Comparison of ENCODE assay signal across 19 mouse cellular contexts in the genomic region with DNA sequence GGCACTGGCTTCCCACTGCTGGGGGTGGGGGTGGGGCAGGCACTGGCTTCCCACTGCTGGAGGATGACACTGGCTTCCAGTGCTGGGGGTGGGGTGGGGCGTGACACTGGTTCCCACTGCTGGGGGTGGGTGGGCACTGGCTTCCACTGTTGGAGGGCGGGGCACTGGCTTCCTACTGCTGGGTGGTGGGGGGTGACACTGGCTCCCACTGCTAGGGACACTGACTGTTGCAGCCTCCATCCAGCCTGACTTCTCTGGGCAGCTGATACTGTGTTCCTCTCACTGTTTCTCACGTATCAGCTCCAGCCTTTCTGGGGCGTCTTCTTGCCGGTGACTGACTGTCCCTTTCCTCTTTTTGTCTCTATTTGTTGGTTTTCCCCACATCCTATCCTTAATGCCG. TPM values are rescaled to one million over a fixed set of nuclear protein-coding genes. Genes with fewer than 3 reads are reported as not detected.
DNase-seq lines count a peak whose midpoint lies in the region; ATAC-seq and TF ChIP-seq lines count a peak whose summit lies in the region.
"Had no signal": no experiment of that assay in that cellular context is flagged by ENCODE, and none has a peak within 500 bp of the region (broad histone marks: within the 10 kb centered on the region; RNA-seq: fewer than 3 reads in every experiment).

No protein-coding gene starts in this region.

- no peak overlapping the region for H3K9ac ChIP-seq in hindbrain, embryonic 12.5 days
- H3K9ac ChIP-seq in ES-Bruce4 (ENCODE audit: low read depth, poor library complexity, severe bottlenecking) = no peak overlapping the region
- no peak overlapping the region for H3K9ac ChIP-seq in liver, embryonic 11.5 days (ENCODE audit: low read depth, low read length)
- H3K9ac ChIP-seq: liver, embryonic 15.5 days had no signal

- no peak for TF ChIP-seq EP300 in ES-Bruce4 (IDR thresholded peaks at IDR 0.05; ENCODE audit: insufficient read depth, low read depth, low read length)

- no peak overlapping the region for H3K4me3 ChIP-seq in hindbrain, embryonic 10.5 days
- no peak overlapping the region for H3K4me3 ChIP-seq in hindbrain, embryonic 12.5 days
- H3K4me3 ChIP-seq in ES-Bruce4 (ENCODE audit: low read depth, low read length) = no peak overlapping the region
- H3K4me3 ChIP-seq in liver, embryonic 11.5 days (ENCODE audit: low read depth, low read length) = no peak overlapping the region
- no peak overlapping the region for H3K4me3 ChIP-seq in kidney, adult 2 months (ENCODE audit: insufficient read depth, low read depth, low read length)
- H3K4me3 ChIP-seq: left cerebral cortex, adult 2 months; limb, embryonic 10.5 days; liver, embryonic 15.5 days had no signal

- peaks cover 6% of the 10 kb centered on the region; the same call in 1 of the 2 replicates for H3K9me3 ChIP-seq in hindbrain, embryonic 10.5 days
- H3K9me3 ChIP-seq in hindbrain, embryonic 12.5 days (replicated peaks) = peaks cover 6% of the 10 kb centered on the region; the same call in 1 of the 2 replicates
- peaks cover 2% of the 10 kb centered on the region; the same call in 1 of the 2 replicates for H3K9me3 ChIP-seq in ES-Bruce4 (replicated peaks; ENCODE audit: control insufficient read depth, insufficient read depth, low read length, poor library complexity, severe bottlenecking)
- H3K9me3 ChIP-seq in liver, embryonic 11.5 days (ENCODE audit: control insufficient read depth, low read length) = no peaks in the 10 kb centered on the region
- H3K9me3 ChIP-seq: limb, embryonic 10.5 days; liver, embryonic 15.5 days had no signal

- H3K27ac ChIP-seq in hindbrain, embryonic 10.5 days = 0 out of 2 replicates have a peak overlapping the region, but pooled peaks have one; percentile 12
- no peak overlapping the region for H3K27ac ChIP-seq in hindbrain, embryonic 12.5 days
- H3K27ac ChIP-seq in ES-Bruce4 (ENCODE audit: insufficient read depth, low read length) = peak overlapping the region; percentile 39; the same call in 1 of the 2 replicates
- no peak overlapping the region for H3K27ac ChIP-seq in liver, embryonic 11.5 days (ENCODE audit: low read depth, low read length)
- H3K27ac ChIP-seq in kidney, adult 2 months (ENCODE audit: insufficient read depth, low read depth, low read length) = no peak overlapping the region
- H3K27ac ChIP-seq: left cerebral cortex, adult 2 months; limb, embryonic 10.5 days; liver, embryonic 15.5 days; stomach, postnatal 0 days had no signal

- H3K27me3 ChIP-seq in hindbrain, embryonic 10.5 days (ENCODE audit: insufficient read depth, poor library complexity, severe bottlenecking) = no peaks in the 10 kb centered on the region
- H3K27me3 ChIP-seq in hindbrain, embryonic 12.5 days = no peaks in the 10 kb centered on the region
- no peaks in the 10 kb centered on the region for H3K27me3 ChIP-seq in ES-Bruce4 (ENCODE audit: control insufficient read depth, insufficient read depth, low read length, poor library complexity, severe bottlenecking)
- H3K27me3 ChIP-seq in liver, embryonic 11.5 days (replicated peaks; ENCODE audit: control insufficient read depth, insufficient read depth, low read length) = no peaks in the 10 kb centered on the region
- H3K27me3 ChIP-seq in kidney, adult 2 months (replicated peaks; ENCODE audit: control insufficient read depth, insufficient read depth, low read length) = no peaks in the 10 kb centered on the region
- H3K27me3 ChIP-seq: liver, embryonic 15.5 days; Patski had no signal

- H3K4me2 ChIP-seq in hindbrain, embryonic 12.5 days (replicated peaks) = no peak overlapping the region
- no peak overlapping the region for H3K4me2 ChIP-seq in liver, embryonic 11.5 days
- H3K4me2 ChIP-seq: liver, embryonic 15.5 days had no signal

- TF ChIP-seq CTCF in ES-Bruce4 (IDR thresholded peaks at IDR 0.05; ENCODE audit: low read depth, low read length) = no peak
- TF ChIP-seq CTCF in kidney, adult 2 months (conservative IDR thresholded peaks at IDR 0.05; ENCODE audit: insufficient read depth, insufficient read length, low read depth, low read length) = no peak

- H3K4me1 ChIP-seq in hindbrain, embryonic 10.5 days (replicated peaks) = peaks cover 50% of the 10 kb centered on the region
- peaks cover 32% of the 10 kb centered on the region for H3K4me1 ChIP-seq in hindbrain, embryonic 12.5 days
- peaks cover 13% of the 10 kb centered on the region for H3K4me1 ChIP-seq in ES-Bruce4 (ENCODE audit: control insufficient read depth, insufficient read depth, low read length)
- no peaks in the 10 kb centered on the region; the same call in 1 of the 2 replicates for H3K4me1 ChIP-seq in liver, embryonic 11.5 days (replicated peaks; ENCODE audit: control insufficient read depth, insufficient read depth, low read length)
- H3K4me1 ChIP-seq in kidney, adult 2 months (ENCODE audit: control insufficient read depth, insufficient read depth, low read length) = peaks cover 10% of the 10 kb centered on the region; the same call in 1 of the 2 replicates

- intact Hi-C loops in left cerebral cortex, postnatal 14 days (cut with DNase I) = no loop called here

- no peak for TF ChIP-seq POLR2A in ES-Bruce4 (IDR thresholded peaks at IDR 0.05; ENCODE audit: insufficient read depth, low read length)
- TF ChIP-seq POLR2A in kidney, adult 2 months (IDR thresholded peaks at IDR 0.05; ENCODE audit: low read depth, low read length) = no peak

- WGBS in hindbrain, embryonic 10.5 days = 82% methylated on average over 6 of the region's 6 CpGs
- WGBS in hindbrain, embryonic 12.5 days = 82% methylated on average over 6 of the region's 6 CpGs
- WGBS in liver, embryonic 11.5 days = 82% methylated on average over 6 of the region's 6 CpGs
- WGBS in kidney, adult 2 months = 97% methylated on average over 6 of the region's 6 CpGs

- ATAC-seq in hindbrain, embryonic 12.5 days (ENCODE audit: low FRiP score) = no peak
- ATAC-seq in liver, embryonic 11.5 days (replicated peaks; ENCODE audit: low FRiP score) = 0 out of 2 replicates have a peak, but pooled peaks have one; percentile 34
- ATAC-seq: lung, postnatal 0 days; Patski had no signal

- peaks cover 7% of the 10 kb centered on the region; the same call in 1 of the 2 replicates for H3K36me3 ChIP-seq in hindbrain, embryonic 10.5 days
- H3K36me3 ChIP-seq in hindbrain, embryonic 12.5 days = peaks cover 3% of the 10 kb centered on the region; the same call in 1 of the 2 replicates
- no peaks in the 10 kb centered on the region for H3K36me3 ChIP-seq in ES-Bruce4 (ENCODE audit: control insufficient read depth, insufficient read depth, low read length, poor library complexity, severe bottlenecking)
- H3K36me3 ChIP-seq in liver, embryonic 11.5 days (ENCODE audit: control insufficient read depth, insufficient read depth, low read length) = no peaks in the 10 kb centered on the region
- no peaks in the 10 kb centered on the region for H3K36me3 ChIP-seq in kidney, adult 2 months (ENCODE audit: control insufficient read depth, insufficient read depth, low read length)
- H3K36me3 ChIP-seq: liver, embryonic 15.5 days had no signal

- no peak for DNase-seq in hindbrain, embryonic 10.5 days (ENCODE audit: low spot score)
- peak; percentile 43 for DNase-seq in R1 (ENCODE audit: low read depth, low spot score)
- no peak for DNase-seq in liver, embryonic 11.5 days (ENCODE audit: low spot score)
- DNase-seq in kidney, adult 2 months = no peak
- no peak for DNase-seq in left cerebral cortex, postnatal 14 days (ENCODE audit: low spot score in 2 of 2)
- DNase-seq: adrenal gland, postnatal 14 days; B cell, adult 2 months; gastrocnemius, postnatal 14 days; kidney, postnatal 36 days; retina, postnatal 1 day; right cerebral cortex, postnatal 4 days had no signal

RNA-seq across cellular contexts. Expression of gene Atxn7l1, which starts 53.6 kb away (rescaled TPM):
- polyA plus RNA-seq in hindbrain, embryonic 10.5 days (2016; fragmentation: Nextera tagmentation; extraction: Ambion mirVana) = 11.2 and 12.7 TPM in 2 replicates
- polyA plus RNA-seq in hindbrain, embryonic 12.5 days (2016; fragmentation: Nextera tagmentation; extraction: Ambion mirVana) = 18.4 and 18.5 TPM in 2 replicates
- 16.1 and 17.5 TPM in 2 replicates for polyA plus RNA-seq in ES-Bruce4 (2011; ENCODE audit: insufficient read depth, insufficient read length, low read depth, missing spikeins)
- 28.5 and 28.9 TPM in 2 replicates for polyA plus RNA-seq in liver, embryonic 11.5 days (2014; fragmentation: Nextera tagmentation; extraction: Ambion mirVana)
- 22.0 and 23.7 TPM in 2 replicates for polyA plus RNA-seq in kidney, adult 2 months (2012; rRNA removed)
- total RNA-seq in left cerebral cortex, postnatal 14 days (2021) = 10 to 100 TPM; 56.9 to 65.3 TPM

Comparison
In these comparisons a context has a peak if more than half of its experiments do, and no peak if none do; other contexts are left out.
1. H3K27ac ChIP-seq: peak in hindbrain, embryonic 10.5 days (single experiment) and ES-Bruce4 (single experiment); none in hindbrain, embryonic 12.5 days (single experiment), liver, embryonic 11.5 days (single experiment) and kidney, adult 2 months (single experiment).